Mouse (Mus musculus) neural tube, embryonic 15.5 days (tissue): ENCODE measurements around the gene Il22ra2. TPM values are rescaled to one million over a fixed set of nuclear protein-coding genes. Genes with fewer than 3 reads are reported as not detected.

Experiments
- ATAC-seq: fragments of 200-750 bp; cut with Nextera tagmentation; 2 replicates; pipeline ENCODE4 v1.8.0; 2017; ENCODE audit warnings: mild to moderate bottlenecking, moderate TSS enrichment, moderate library complexity; ENCODE audit not compliant: low FRiP score
- H3K27ac ChIP-seq: fragments of 300-500 bp; sonication (generic); replicated peaks from 2 replicates; pipeline ENCODE4 v1.5.1; 2015; ENCODE audit warnings: mild to moderate bottlenecking, inconsistent platforms
- H3K27me3 ChIP-seq: fragments of 300-500 bp; sonication (generic); replicated peaks from 2 replicates; pipeline ENCODE4 v1.6.1; 2015; ENCODE audit warnings: inconsistent platforms
- H3K36me3 ChIP-seq: fragments of 300-500 bp; sonication (generic); 2 replicates; pipeline ENCODE4 v1.6.1; 2015; ENCODE audit warnings: inconsistent platforms
- H3K4me1 ChIP-seq: fragments of 300-500 bp; sonication (generic); 2 replicates; pipeline ENCODE4 v1.6.1; 2015; ENCODE audit warnings: inconsistent platforms
- H3K4me2 ChIP-seq: fragments of 300-500 bp; sonication (generic); 2 replicates; pipeline ENCODE4 v1.6.1; 2015; ENCODE audit warnings: inconsistent platforms, mild to moderate bottlenecking, moderate library complexity
- H3K4me3 ChIP-seq: fragments of 300-500 bp; sonication (generic); replicated peaks from 2 replicates; pipeline ENCODE4 v1.5.1; 2015; ENCODE audit warnings: mild to moderate bottlenecking, inconsistent platforms
- H3K9ac ChIP-seq: fragments of 300-500 bp; sonication (generic); replicated peaks from 2 replicates; pipeline ENCODE4 v1.6.1; 2015; ENCODE audit warnings: mild to moderate bottlenecking, inconsistent platforms
- H3K9me3 ChIP-seq: fragments of 300-500 bp; sonication (generic); replicated peaks from 2 replicates; pipeline ENCODE4 v1.6.1; 2016; ENCODE audit warnings: inconsistent platforms
- WGBS: fragments of 180-500 bp; shearing (Covaris S2); methylation state at CpG from one replicate; pipeline ENCODE4 v1.1.7; 2015; ENCODE audit warnings: mixed read lengths; 5-methylcytosine and 5-hydroxymethylcytosine counted together
- polyA plus RNA-seq: library from polyadenylated mRNA; unstranded; fragments of >200 nt; fragmentation: Nextera tagmentation; extraction: Ambion mirVana; gene quantifications from 2 replicates; pipeline ENCODE4 v1.2.1, GENCODE M21; 2015

Gene Il22ra2
- polyA plus RNA-seq, result not detected in 2 replicates

GRCm38 (mm10) chr10:19621408-19622048 lies at the start of gene Il22ra2:
Gene Il22ra2, plus strand, starts transcription at chr10:19621998.
- no peak for ATAC-seq
- Histone ChIP-seq H3K27ac (no peak within 1 kb of the TSS), H3K27me3 (no peaks in the 10 kb centered on the region), H3K36me3 (no peaks in the 10 kb centered on the region), H3K4me2 (no peak within 1 kb of the TSS), H3K9ac (no peak within 1 kb of the TSS), H3K4me1 (no peaks in the 10 kb centered on the region), H3K9me3 (no peaks in the 10 kb centered on the region), H3K4me3 (no peak within 1 kb of the TSS)
- WGBS, result 98% methylated on average over 2 of the region's 2 CpGs

- no peak overlapping the region for H3K4me3 ChIP-seq
- no peaks in the 10 kb centered on the region for H3K4me1 ChIP-seq
- H3K27ac ChIP-seq, result no peak overlapping the region
- H3K9ac ChIP-seq, result no peak overlapping the region
- H3K9me3 ChIP-seq, result no peaks in the 10 kb centered on the region
- H3K36me3 ChIP-seq, result no peaks in the 10 kb centered on the region
- no peak overlapping the region for H3K4me2 ChIP-seq
- no peaks in the 10 kb centered on the region for H3K27me3 ChIP-seq
- 94% methylated on average over 3 of the region's 3 CpGs for WGBS
- ATAC-seq, result no peak
Observed at GRCm38 (mm10) chr10:19577571-19577970, 44.2 kb upstream of the Il22ra2 start.

GRCm38 (mm10) chr10:19578001-19578400 lies 43.8 kb upstream of the Il22ra2 start:
- H3K27ac ChIP-seq, result no peak overlapping the region
- no peaks in the 10 kb centered on the region for H3K27me3 ChIP-seq
- no peaks in the 10 kb centered on the region for H3K36me3 ChIP-seq
- no peak overlapping the region for H3K4me2 ChIP-seq
- no peak overlapping the region for H3K4me3 ChIP-seq
- no peaks in the 10 kb centered on the region for H3K4me1 ChIP-seq
- WGBS, result 85% methylated on average over 6 of the region's 6 CpGs
- no peaks in the 10 kb centered on the region for H3K9me3 ChIP-seq
- no peak for ATAC-seq
- H3K9ac ChIP-seq, result no peak overlapping the region

GRCm38 (mm10) chr10:19578409-19578986 lies 43.3 kb upstream of the Il22ra2 start:
- Histone ChIP-seq H3K4me1 (no peaks in the 10 kb centered on the region), H3K4me3 (no peak overlapping the region), H3K9me3 (no peaks in the 10 kb centered on the region), H3K27ac (no peak overlapping the region), H3K36me3 (no peaks in the 10 kb centered on the region), H3K9ac (no peak overlapping the region), H3K27me3 (no peaks in the 10 kb centered on the region), H3K4me2 (no peak overlapping the region)
- 76% methylated on average over 9 of the region's 9 CpGs for WGBS
- ATAC-seq, result no peak

GRCm38 (mm10) chr10:19580660-19581059 lies 41.1 kb upstream of the Il22ra2 start:
- Histone ChIP-seq H3K4me2 (no peak overlapping the region), H3K36me3 (no peaks in the 10 kb centered on the region), H3K27ac (no peak overlapping the region), H3K4me3 (no peak overlapping the region), H3K4me1 (no peaks in the 10 kb centered on the region), H3K27me3 (no peaks in the 10 kb centered on the region), H3K9me3 (no peaks in the 10 kb centered on the region), H3K9ac (no peak overlapping the region)
- WGBS, result 70% methylated on average over 3 of the region's 3 CpGs
- no peak for ATAC-seq

- no peak overlapping the region for H3K9ac ChIP-seq
- H3K9me3 ChIP-seq, result no peaks in the 10 kb centered on the region
- no peak overlapping the region for H3K4me2 ChIP-seq
- no peak for ATAC-seq
- H3K27me3 ChIP-seq, result no peaks in the 10 kb centered on the region
- no peak overlapping the region for H3K27ac ChIP-seq
- no peaks in the 10 kb centered on the region for H3K36me3 ChIP-seq
- WGBS, result 75% methylated on average over 9 of the region's 9 CpGs
- no peak overlapping the region for H3K4me3 ChIP-seq
- no peaks in the 10 kb centered on the region for H3K4me1 ChIP-seq
Observed at GRCm38 (mm10) chr10:19581844-19582582, 39.8 kb upstream of the Il22ra2 start.

- Histone ChIP-seq H3K4me3 (no peak overlapping the region), H3K4me2 (no peak overlapping the region), H3K27me3 (no peaks in the 10 kb centered on the region), H3K36me3 (no peaks in the 10 kb centered on the region), H3K9ac (no peak overlapping the region), H3K4me1 (no peaks in the 10 kb centered on the region), H3K27ac (no peak overlapping the region), H3K9me3 (no peaks in the 10 kb centered on the region)
- no peak for ATAC-seq
- WGBS, result 83% methylated on average over 7 of the region's 7 CpGs
Observed at GRCm38 (mm10) chr10:19582806-19583430, 38.9 kb upstream of the Il22ra2 start.

- no peak for ATAC-seq
- H3K4me3 ChIP-seq, result no peak overlapping the region
- H3K4me2 ChIP-seq, result no peak overlapping the region
- 81% methylated on average over 2 of the region's 2 CpGs for WGBS
- H3K36me3 ChIP-seq, result no peaks in the 10 kb centered on the region
- H3K27me3 ChIP-seq, result no peaks in the 10 kb centered on the region
- no peaks in the 10 kb centered on the region for H3K4me1 ChIP-seq
- H3K9ac ChIP-seq, result no peak overlapping the region
- H3K9me3 ChIP-seq, result no peaks in the 10 kb centered on the region
- H3K27ac ChIP-seq, result no peak overlapping the region
Observed at GRCm38 (mm10) chr10:19584064-19584463, 37.7 kb upstream of the Il22ra2 start.

- no peaks in the 10 kb centered on the region for H3K9me3 ChIP-seq
- no peaks in the 10 kb centered on the region for H3K4me1 ChIP-seq
- no peaks in the 10 kb centered on the region for H3K36me3 ChIP-seq
- ATAC-seq, result no peak
- H3K9ac ChIP-seq, result no peak overlapping the region
- 83% methylated on average over 1 of the region's 1 CpGs for WGBS
- H3K27ac ChIP-seq, result no peak overlapping the region
- no peak overlapping the region for H3K4me2 ChIP-seq
- no peak overlapping the region for H3K4me3 ChIP-seq
- no peaks in the 10 kb centered on the region for H3K27me3 ChIP-seq
Observed at GRCm38 (mm10) chr10:19584846-19585245, 37.0 kb upstream of the Il22ra2 start.

GRCm38 (mm10) chr10:19585860-19586259 lies 35.9 kb upstream of the Il22ra2 start:
- no peaks in the 10 kb centered on the region for H3K36me3 ChIP-seq
- ATAC-seq, result no peak
- no peaks in the 10 kb centered on the region for H3K4me1 ChIP-seq
- H3K27me3 ChIP-seq, result no peaks in the 10 kb centered on the region
- no peak overlapping the region for H3K4me2 ChIP-seq
- 90% methylated on average over 5 of the region's 5 CpGs for WGBS
- no peak overlapping the region for H3K27ac ChIP-seq
- H3K4me3 ChIP-seq, result no peak overlapping the region
- no peaks in the 10 kb centered on the region for H3K9me3 ChIP-seq
- H3K9ac ChIP-seq, result no peak overlapping the region

GRCm38 (mm10) chr10:19587281-19587680 lies 34.5 kb upstream of the Il22ra2 start:
- no peaks in the 10 kb centered on the region for H3K27me3 ChIP-seq
- H3K4me2 ChIP-seq, result no peak overlapping the region
- no peaks in the 10 kb centered on the region for H3K9me3 ChIP-seq
- no peak for ATAC-seq
- H3K4me1 ChIP-seq, result peaks cover 5% of the 10 kb centered on the region
- no peak overlapping the region for H3K4me3 ChIP-seq
- 87% methylated on average over 3 of the region's 3 CpGs for WGBS
- no peak overlapping the region for H3K9ac ChIP-seq
- no peak overlapping the region for H3K27ac ChIP-seq
- no peaks in the 10 kb centered on the region for H3K36me3 ChIP-seq

- WGBS, result 85% methylated on average over 12 of the region's 12 CpGs
- no peaks in the 10 kb centered on the region for H3K9me3 ChIP-seq
- no peak overlapping the region for H3K4me3 ChIP-seq
- no peak for ATAC-seq
- H3K4me1 ChIP-seq, result peaks cover 19% of the 10 kb centered on the region
- no peak overlapping the region for H3K4me2 ChIP-seq
- no peak overlapping the region for H3K9ac ChIP-seq
- H3K27ac ChIP-seq, result no peak overlapping the region
- H3K27me3 ChIP-seq, result no peaks in the 10 kb centered on the region
- H3K36me3 ChIP-seq, result no peaks in the 10 kb centered on the region
Observed at GRCm38 (mm10) chr10:19589626-19590025, 32.2 kb upstream of the Il22ra2 start.
